Mouse (Mus musculus) hindbrain, postnatal 0 days (tissue): ENCODE measurements at regions not wholly inside any gene's neighbourhood (a gene's known extent, or its start where the extent isn't known, plus 50 kb on each side); places are given as distances from the start of the nearest gene placed in this dataset.
A peak's percentile ranks its signal among the peaks of the same experiment; 100 is the strongest.
"Not testable (repeated sequence)": the region's sequence is repeated elsewhere in the genome, so short reads cannot be mapped to it uniquely, and the experiment has no call there.

ENCODE experiments used
- ATAC-seq: fragments of 200-750 bp; cut with Nextera tagmentation; 2 replicates; pipeline ENCODE4 v1.8.0; 2017; ENCODE audit warnings: mild to moderate bottlenecking, moderate TSS enrichment, moderate library complexity
- DNase-seq: peaks from one replicate; pipeline ENCODE4 v3.0.0-alpha.2; 2015; ENCODE audit warnings: low spot score
- H3K27ac ChIP-seq: fragments of 300-500 bp; sonication (generic); 2 replicates; pipeline ENCODE4 v1.5.1; 2014; ENCODE audit warnings: mild to moderate bottlenecking
- H3K27me3 ChIP-seq: fragments of 300-500 bp; sonication (generic); 2 replicates; pipeline ENCODE4 v1.6.1; 2014; ENCODE audit warnings: low read length, mixed read lengths; ENCODE audit not compliant: insufficient read depth
- H3K36me3 ChIP-seq: fragments of 300-500 bp; sonication (generic); 2 replicates; pipeline ENCODE4 v1.6.1; 2014; ENCODE audit warnings: low read length, mixed read lengths; ENCODE audit not compliant: insufficient read depth
- H3K4me1 ChIP-seq: fragments of 300-500 bp; sonication (generic); 2 replicates; pipeline ENCODE4 v1.6.1; 2014; ENCODE audit warnings: antibody characterized with exemption, low read length, mixed read lengths; ENCODE audit not compliant: insufficient read depth
- H3K4me2 ChIP-seq: fragments of 300-500 bp; sonication (generic); 2 replicates; pipeline ENCODE4 v1.6.1; 2014; ENCODE audit warnings: low read depth, mild to moderate bottlenecking, low read length, moderate library complexity, mixed read lengths
- H3K4me3 ChIP-seq: fragments of 300-500 bp; sonication (generic); 2 replicates; pipeline ENCODE4 v1.5.1; 2014; ENCODE audit warnings: low read length
- H3K9ac ChIP-seq: fragments of 300-500 bp; sonication (generic); replicated peaks from 2 replicates; pipeline ENCODE4 v1.6.1; 2014; ENCODE audit warnings: mild to moderate bottlenecking, low read length, moderate library complexity, mixed read lengths
- H3K9me3 ChIP-seq: fragments of 300-500 bp; sonication (generic); 2 replicates; pipeline ENCODE4 v1.6.1; 2016; ENCODE audit warnings: low read length, mixed read lengths
- CTCF ChIP-seq: IDR thresholded peaks from 2 replicates; pipeline ENCODE4 v1.5.1; 2016; ENCODE audit warnings: antibody characterized with exemption, control low read depth, low read depth
- WGBS: fragments of 180-500 bp; shearing (Covaris S2); extraction: QIAGEN DNeasy Blood & Tissue Kit; methylation state at CpG from one replicate; pipeline ENCODE4 v1.1.7; 2014; 5-methylcytosine and 5-hydroxymethylcytosine counted together

- DNase-seq (peak; percentile 3), ATAC-seq (no peak)
- Histone ChIP-seq H3K36me3 (no peaks in the 10 kb centered on the region), H3K4me1 (no peaks in the 10 kb centered on the region), H3K4me2 (no peak overlapping the region), H3K9me3 (no peaks in the 10 kb centered on the region), H3K9ac (no peak overlapping the region), H3K27ac (no peak overlapping the region), H3K4me3 (no peak overlapping the region), H3K27me3 (no peaks in the 10 kb centered on the region)
- WGBS, result 50% methylated on average over 4 of the region's 4 CpGs
- no peak for TF ChIP-seq CTCF
These were observed 754.0 kb upstream of the Slc39a10 start for GRCm38 (mm10) chr1:47646681-47647080.

DNA sequence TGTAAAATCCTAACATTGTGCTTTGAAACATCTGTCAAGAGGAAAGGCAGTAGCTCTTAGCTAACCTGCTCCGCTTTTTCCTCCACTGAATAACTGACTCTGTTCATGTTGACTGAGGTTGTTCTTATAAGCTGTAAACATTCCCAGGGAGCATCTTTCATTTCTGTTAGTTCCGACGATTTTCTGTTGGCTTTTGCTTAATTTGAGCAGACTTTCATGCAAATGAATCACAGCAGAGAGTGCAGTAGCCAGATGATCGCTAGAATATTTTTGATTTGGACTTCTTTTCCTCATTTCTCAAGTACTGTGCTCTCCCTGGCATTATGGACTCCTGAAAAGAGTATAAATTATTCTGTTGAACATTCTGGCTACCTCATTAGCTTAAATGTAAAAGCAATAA lies 713.9 kb upstream of the Slc39a10 start:
- no peak for TF ChIP-seq CTCF
- Histone ChIP-seq H3K9ac (no peak overlapping the region), H3K27ac (no peak overlapping the region), H3K4me1 (no peaks in the 10 kb centered on the region), H3K4me2 (no peak overlapping the region), H3K27me3 (no peaks in the 10 kb centered on the region), H3K4me3 (no peak overlapping the region), H3K36me3 (no peaks in the 10 kb centered on the region), H3K9me3 (no peaks in the 10 kb centered on the region)
- 66% methylated on average over 4 of the region's 4 CpGs for WGBS
- ATAC-seq (no peak), DNase-seq (no peak)

DNA sequence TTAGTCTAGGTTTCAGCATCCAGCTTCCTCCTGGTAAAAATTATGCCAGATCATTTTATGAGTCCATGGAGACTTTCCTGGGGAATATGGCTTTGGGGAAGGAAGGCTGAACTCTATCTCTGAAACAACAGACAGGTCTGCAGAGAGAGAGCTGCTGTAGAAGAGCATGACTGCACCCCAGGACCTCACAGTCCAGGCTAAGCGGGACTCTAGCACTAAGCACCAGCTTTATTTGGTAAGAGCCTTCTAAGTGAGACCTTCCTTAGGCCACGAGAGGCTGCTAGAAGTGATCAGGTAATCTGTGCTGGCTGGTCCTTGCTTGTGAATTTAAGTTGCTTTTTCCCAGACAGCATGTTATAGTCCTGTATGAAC lies 711.3 kb upstream of the Slc39a10 start:
- 74% methylated on average over 2 of the region's 2 CpGs for WGBS
- Histone ChIP-seq H3K9ac (no peak overlapping the region), H3K36me3 (no peaks in the 10 kb centered on the region), H3K27ac (no peak overlapping the region), H3K4me3 (no peak overlapping the region), H3K4me2 (no peak overlapping the region), H3K4me1 (no peaks in the 10 kb centered on the region), H3K27me3 (no peaks in the 10 kb centered on the region), H3K9me3 (no peaks in the 10 kb centered on the region)
- ATAC-seq (no peak), DNase-seq (no peak)
- no peak for TF ChIP-seq CTCF

GRCm38 (mm10) chr1:47603294-47603988 lies 710.8 kb upstream of the Slc39a10 start:
- 36% methylated on average over 3 of the region's 3 CpGs for WGBS
- Histone ChIP-seq H3K4me2 (no peak overlapping the region), H3K9ac (no peak overlapping the region), H3K36me3 (no peaks in the 10 kb centered on the region), H3K4me3 (no peak overlapping the region), H3K4me1 (no peaks in the 10 kb centered on the region), H3K27ac (no peak overlapping the region), H3K27me3 (no peaks in the 10 kb centered on the region), H3K9me3 (no peaks in the 10 kb centered on the region)
- TF ChIP-seq CTCF, result no peak
- DNase-seq (peak; percentile 10), ATAC-seq (no peak)

DNA sequence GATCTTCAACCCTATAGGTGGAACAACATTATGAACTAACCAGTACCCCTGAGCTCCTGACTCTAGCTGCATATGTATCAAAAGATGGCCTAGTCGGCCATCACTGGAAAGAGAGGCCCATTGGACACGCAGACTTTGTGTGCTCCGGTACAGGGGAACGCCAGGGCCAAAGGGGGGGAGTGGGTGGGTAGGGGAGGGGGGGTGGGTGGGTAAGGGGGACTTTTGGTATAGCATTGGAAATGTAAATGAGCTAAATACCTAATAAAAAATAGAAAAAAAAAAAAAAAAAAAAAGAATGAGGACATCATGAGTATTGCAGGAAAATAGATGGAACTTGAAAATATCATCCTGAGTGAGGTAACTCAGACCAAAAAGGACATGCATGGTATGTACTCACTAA lies 701.0 kb upstream of the Slc39a10 start:
- H3K36me3 ChIP-seq, H3K9ac ChIP-seq, H3K27me3 ChIP-seq, H3K4me1 ChIP-seq, DNase-seq, H3K9me3 ChIP-seq, ATAC-seq, H3K4me3 ChIP-seq, H3K4me2 ChIP-seq, H3K27ac ChIP-seq: not testable (repeated sequence)
- WGBS, result 86% methylated on average over 1 of the region's 4 CpGs

GRCm38 (mm10) chr1:47545606-47546005 lies 653.0 kb upstream of the Slc39a10 start:
- Histone ChIP-seq H3K4me3 (no peak overlapping the region), H3K4me2 (no peak overlapping the region), H3K9ac (no peak overlapping the region), H3K36me3 (no peaks in the 10 kb centered on the region), H3K27me3 (no peaks in the 10 kb centered on the region), H3K9me3 (no peaks in the 10 kb centered on the region), H3K4me1 (no peaks in the 10 kb centered on the region), H3K27ac (no peak overlapping the region)
- TF ChIP-seq CTCF, result no peak
- ATAC-seq, result no peak
- no peak for DNase-seq
- WGBS, result 14% methylated on average over 1 of the region's 1 CpGs

GRCm38 (mm10) chr1:47511426-47511825 lies 618.8 kb upstream of the Slc39a10 start:
- H3K4me3 ChIP-seq, result no peak overlapping the region
- no peaks in the 10 kb centered on the region for H3K4me1 ChIP-seq
- no peak overlapping the region for H3K27ac ChIP-seq
- ATAC-seq, result no peak
- H3K36me3 ChIP-seq, result no peaks in the 10 kb centered on the region
- H3K9ac ChIP-seq, result no peak overlapping the region
- H3K27me3 ChIP-seq, result no peaks in the 10 kb centered on the region
- no peak for TF ChIP-seq CTCF
- no peak overlapping the region for H3K4me2 ChIP-seq
- WGBS, result 90% methylated on average over 5 of the region's 5 CpGs
- DNase-seq, result no peak
- no peaks in the 10 kb centered on the region for H3K9me3 ChIP-seq
